Mouse (Mus musculus): Measurements from ENCODE around the gene Mbnl3.

GRCm38 (mm10) chrX:51169476-51170045 is 36.8 kb downstream of the Mbnl3 start:
- TF ChIP-seq CTCF (IDR thresholded peaks at IDR 0.05) (no peak), EP300 (IDR thresholded peaks at IDR 0.05; ENCODE audit: insufficient read depth, low read depth, low read length) (no peak)
